Mouse (Mus musculus): Measurements from ENCODE around the gene Hkdc1.

GRCm38 (mm10) chr10:62449364-62450279, 27.3 kb upstream of the Hkdc1 start, which contains the start of the genes 4930507D05Rik and Supv3l1:
- TF ChIP-seq CTCF (IDR thresholded peaks at IDR 0.05): no peak
- peak; percentile 52 for TF ChIP-seq POLR2A (IDR thresholded peaks at IDR 0.05; ENCODE audit: insufficient read depth, low read depth, low read length)
- peak; percentile 87 for TF ChIP-seq EP300 (IDR thresholded peaks at IDR 0.05; ENCODE audit: insufficient read depth, low read depth, low read length)

All from heart, adult 2 months (tissue).